Mouse (Mus musculus): ENCODE measurements at regions not wholly inside any gene's neighbourhood (a gene's known extent, or its start where the extent isn't known, plus 50 kb on each side); places are given as distances from the start of the nearest gene placed in this dataset.

DNA sequence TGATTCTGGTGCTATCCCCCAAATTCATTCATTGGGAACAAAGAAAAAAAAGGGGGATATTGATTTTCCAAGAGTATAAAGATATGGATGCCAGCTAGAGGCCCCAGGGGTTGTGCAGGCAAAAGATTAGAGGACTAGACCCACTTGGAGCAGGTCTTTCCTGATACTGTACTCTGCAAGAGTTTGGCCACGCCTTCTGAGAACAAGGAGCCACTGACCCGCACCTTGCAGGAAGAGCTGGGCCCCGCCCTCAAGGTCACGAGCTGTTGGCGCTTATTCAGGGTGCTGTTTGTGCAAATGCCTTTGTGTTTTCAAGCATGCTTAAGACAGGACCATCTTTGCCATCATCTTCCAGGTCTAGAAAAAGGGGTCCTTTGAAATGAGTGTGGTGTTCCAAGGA, 54.5 kb upstream of the Slc7a1 start:
- ATAC-seq (replicated peaks in 1 of 2; ENCODE audit: insufficient read depth in 1 of 2, low FRiP score in 2 of 2, low TSS enrichment in 1 of 2, low read depth in 1 of 2, poor library complexity in 2 of 2, severe bottlenecking in 2 of 2) = no peak

DNA sequence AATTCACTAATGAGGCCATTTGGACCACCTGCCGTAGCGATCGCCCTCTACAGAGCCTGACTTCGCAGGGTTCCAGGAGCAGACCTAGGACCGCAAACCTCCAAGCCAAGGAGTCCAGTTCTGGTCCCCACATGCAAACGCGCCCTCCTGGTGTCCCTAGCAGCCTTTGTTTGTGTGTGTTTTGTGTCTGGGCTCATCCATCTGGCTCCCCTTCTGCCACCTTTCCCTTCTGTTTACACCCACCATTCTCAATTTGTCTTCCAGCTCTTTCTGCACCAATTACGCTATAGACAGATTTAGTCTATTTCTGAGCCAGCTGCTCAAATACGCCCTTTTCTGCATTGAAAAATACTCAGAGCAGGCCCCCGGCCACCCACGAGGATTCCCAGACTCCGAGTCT, 54.1 kb upstream of the Slc7a1 start:
- ATAC-seq (replicated peaks in 1 of 2; ENCODE audit: insufficient read depth in 1 of 2, low FRiP score in 2 of 2, low TSS enrichment in 1 of 2, low read depth in 1 of 2, poor library complexity in 2 of 2, severe bottlenecking in 2 of 2) = no peak

DNA sequence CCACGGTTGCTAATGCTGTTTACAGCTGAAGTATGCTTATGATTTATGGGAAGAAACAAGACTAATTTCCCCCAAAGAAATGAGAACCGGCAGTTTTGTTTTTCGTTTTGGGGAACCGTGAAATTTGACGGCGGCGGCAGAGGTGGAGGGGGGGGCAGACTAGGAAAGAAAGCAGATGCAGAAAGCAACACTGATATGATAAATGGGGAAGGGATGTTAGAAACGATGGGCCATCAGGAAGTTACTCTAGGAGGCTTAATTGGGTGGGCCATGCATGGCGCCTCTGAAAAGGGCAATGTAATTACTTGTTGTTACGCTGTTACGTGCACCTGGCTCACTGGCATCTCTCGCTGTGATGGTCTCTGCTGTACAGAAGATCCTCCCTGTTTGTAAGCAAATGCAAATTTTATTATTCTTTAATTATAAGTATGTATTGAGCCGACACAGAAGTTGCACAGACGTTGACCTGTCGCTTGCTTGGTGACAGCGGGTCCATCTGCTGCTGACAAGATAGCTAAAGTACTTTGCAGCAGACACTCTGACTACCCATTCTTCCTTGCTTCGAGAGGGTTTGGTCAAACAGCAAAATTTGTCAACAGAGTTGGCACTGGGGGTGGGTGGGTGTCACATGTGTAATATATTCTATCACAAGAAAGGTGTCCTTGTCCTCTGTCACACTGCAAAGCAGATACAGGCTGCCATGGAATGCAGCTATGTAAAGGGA, 53.4 kb upstream of the Slc7a1 start:
- 0 out of 4 replicates have a peak, but pooled peaks of 1 of the 2 experiments have one; percentile 39 for ATAC-seq (replicated peaks in 1 of 2; ENCODE audit: insufficient read depth in 1 of 2, low FRiP score in 2 of 2, low TSS enrichment in 1 of 2, low read depth in 1 of 2, poor library complexity in 2 of 2, severe bottlenecking in 2 of 2)

DNA sequence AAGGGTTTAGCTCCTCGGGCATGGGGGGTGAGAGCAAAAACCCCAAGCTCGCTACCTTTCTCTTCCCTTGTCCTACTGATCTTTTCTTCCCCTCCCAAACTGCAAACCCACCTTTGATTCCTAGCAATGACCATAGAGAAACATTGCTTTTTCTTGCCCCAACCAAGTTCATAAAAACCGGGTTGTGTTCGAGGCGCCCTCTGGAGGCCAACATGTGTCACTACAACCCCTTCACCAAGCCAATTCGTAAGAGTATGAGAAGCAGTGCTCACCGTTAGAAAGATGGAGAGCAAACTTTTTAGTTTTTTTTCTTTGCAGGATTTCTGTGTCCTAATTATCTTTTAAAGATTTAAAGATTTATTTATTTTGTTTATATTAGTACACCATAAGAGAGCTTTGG, 52.1 kb upstream of the Slc7a1 start:
- peak; percentile 36 to 54; a peak in 1 of 4 replicates for ATAC-seq (replicated peaks in 1 of 2; ENCODE audit: insufficient read depth in 1 of 2, low FRiP score in 2 of 2, low TSS enrichment in 1 of 2, low read depth in 1 of 2, poor library complexity in 2 of 2, severe bottlenecking in 2 of 2)

DNA sequence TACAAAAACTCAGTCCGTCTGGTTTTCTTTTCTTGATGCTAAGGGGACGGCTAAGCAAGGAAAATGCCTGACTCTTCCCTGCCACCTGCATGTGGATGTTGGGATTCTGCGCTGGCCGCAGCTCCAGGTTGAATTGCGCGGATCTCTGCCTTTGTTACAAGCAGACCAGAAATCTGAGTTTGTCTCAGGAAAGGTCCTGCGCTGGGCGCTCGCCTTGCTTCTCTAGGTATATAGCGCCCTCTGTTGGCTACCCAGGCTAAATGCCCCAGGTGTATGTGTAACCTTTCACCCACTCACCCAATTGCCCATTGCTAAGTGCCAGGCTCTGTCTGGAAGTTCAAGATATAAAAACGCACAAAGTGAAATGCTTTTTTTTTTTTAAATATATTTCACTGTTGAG, 51.2 kb upstream of the Slc7a1 start:
- ATAC-seq (replicated peaks in 1 of 2; ENCODE audit: insufficient read depth in 1 of 2, low FRiP score in 2 of 2, low TSS enrichment in 1 of 2, low read depth in 1 of 2, poor library complexity in 2 of 2, severe bottlenecking in 2 of 2) = peak; percentile 58 to 65; a peak in 3 of 4 replicates

All from hematopoietic stem cell, adult 5-6 weeks (primary cell).